Mouse (Mus musculus) liver, embryonic 14.5 days (tissue): ENCODE measurements around the gene Zmiz1. TPM values are rescaled to one million over a fixed set of nuclear protein-coding genes. Genes with fewer than 3 reads are reported as not detected.

Experiments used
- ATAC-seq: fragments of 200-750 bp; cut with Nextera tagmentation; 2 replicates; pipeline ENCODE4 v1.8.0; 2017; ENCODE audit warnings: moderate number of reproducible peaks, mild to moderate bottlenecking, moderate library complexity; ENCODE audit not compliant: insufficient read depth
- DNase-seq, 3 experiments: peaks; one replicate each; pipeline ENCODE4 v3.0.0-alpha.2; 2012 to 2013; ENCODE audit warnings: low read depth in 3 of 3, low spot score in 3 of 3
- H3K27ac ChIP-seq: fragments of 300-500 bp; sonication (generic); 2 replicates; pipeline ENCODE4 v1.5.1; 2014; ENCODE audit warnings: moderate library complexity, mild to moderate bottlenecking, control low read depth, inconsistent platforms
- H3K27me3 ChIP-seq: fragments of 300-500 bp; sonication (generic); 2 replicates; pipeline ENCODE4 v1.6.1; 2014; ENCODE audit warnings: mild to moderate bottlenecking, low read length, moderate library complexity; ENCODE audit not compliant: control insufficient read depth, insufficient read depth
- H3K36me3 ChIP-seq: fragments of 300-500 bp; sonication (generic); replicated peaks from 2 replicates; pipeline ENCODE4 v1.6.1; 2014; ENCODE audit warnings: low read depth; ENCODE audit not compliant: control insufficient read depth, insufficient read depth
- H3K4me1 ChIP-seq, 2 experiments: fragments of 200-500 bp in 1 of 2; fragments of 300-500 bp in 1 of 2; sonication (generic) in 1 of 2; replicated peaks; 2 replicates each; pipeline ENCODE4 v1.6.1; 2012 to 2014; ENCODE audit warnings: antibody characterized with exemption in 1 of 2, inconsistent platforms in 1 of 2, low read length in 1 of 2; ENCODE audit not compliant: control insufficient read depth in 2 of 2, insufficient read depth in 2 of 2
- H3K4me2 ChIP-seq: fragments of 300-500 bp; sonication (generic); 2 replicates; pipeline ENCODE4 v1.6.1; 2014; ENCODE audit warnings: low read depth, mild to moderate bottlenecking, control low read depth, moderate library complexity
- H3K4me3 ChIP-seq, 2 experiments: fragments of 200-500 bp in 1 of 2; fragments of 300-500 bp in 1 of 2; sonication (generic) in 1 of 2; 2 replicates each; pipeline ENCODE4 v1.5.1; 2012 to 2014; ENCODE audit warnings: low read depth in 2 of 2, low read length in 2 of 2, mild to moderate bottlenecking in 2 of 2, control low read depth in 1 of 2, inconsistent platforms in 1 of 2, moderate library complexity in 1 of 2; ENCODE audit not compliant: insufficient read depth in 1 of 2
- H3K9ac ChIP-seq: fragments of 300-500 bp; sonication (generic); replicated peaks from 2 replicates; pipeline ENCODE4 v1.6.1; 2014; ENCODE audit warnings: mild to moderate bottlenecking, control low read depth, moderate library complexity
- H3K9me3 ChIP-seq: fragments of 300-500 bp; sonication (generic); 2 replicates; pipeline ENCODE4 v1.6.1; 2016; ENCODE audit warnings: low read length, mixed read lengths; ENCODE audit not compliant: control insufficient read depth
- CTCF ChIP-seq: IDR thresholded peaks from 2 replicates; pipeline ENCODE4 v1.5.1; 2016; ENCODE audit warnings: antibody characterized with exemption, low read depth, control low read depth
- EP300 ChIP-seq: IDR thresholded peaks from 2 replicates; pipeline ENCODE4 v1.6.1; 2016; ENCODE audit warnings: antibody characterized with exemption, low read depth
- WGBS: fragments of 180-500 bp; shearing (Covaris S2); extraction: QIAGEN DNeasy Blood & Tissue Kit; methylation state at CpG from one replicate; pipeline ENCODE4 v1.1.7; 2014; ENCODE audit not compliant: insufficient replicate concordance; 5-methylcytosine and 5-hydroxymethylcytosine counted together
- polyA plus RNA-seq, 2 experiments: library from polyadenylated mRNA; depleted of rRNA in 1 of 2; stranded (reverse) in 1 of 2; unstranded in 1 of 2; fragments of >200 nt; fragmentation: Nextera tagmentation in 1 of 2; extraction: Ambion mirVana in 1 of 2; gene quantifications; 2 replicates each; pipeline versions ENCODE4 v1.2.1 to v1.2.3; 2012 to 2014

Gene Zmiz1
- polyA plus RNA-seq, 2 experiments = 3.4 to 4.0 TPM

- ATAC-seq = no peak
- WGBS = 50% methylated on average over 2 of the region's 2 CpGs
- DNase-seq = no peak
Observed at GRCm38 (mm10) chr14:25551731-25552130, 92.7 kb downstream of the Zmiz1 start.

DNA sequence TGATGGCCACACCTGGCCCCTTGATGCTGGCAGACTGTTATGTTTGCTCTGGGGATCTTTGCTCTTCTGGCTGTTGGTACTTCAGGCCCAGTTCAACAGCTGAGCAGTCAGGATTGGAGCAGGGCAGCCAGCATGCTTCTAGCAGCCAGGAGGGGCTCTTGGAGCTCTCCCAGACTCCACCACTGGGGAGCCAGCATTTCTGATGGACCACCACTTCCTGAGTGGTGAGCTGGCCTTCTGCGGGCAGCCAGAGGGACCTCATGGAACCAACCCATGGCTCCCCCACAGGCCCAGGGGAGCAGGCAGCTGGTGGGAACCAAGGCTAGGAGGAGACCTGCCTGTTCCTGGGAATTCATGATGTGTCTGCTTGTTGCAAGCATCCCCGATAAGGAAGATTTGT lies 94.4 kb downstream of the Zmiz1 start:
- TF ChIP-seq EP300 = no peak
- no peak for TF ChIP-seq CTCF
- H3K36me3 ChIP-seq = no peaks in the 10 kb centered on the region
- no peak overlapping the region for H3K9ac ChIP-seq
- DNase-seq (no peak), ATAC-seq (no peak)
- no peak overlapping the region for H3K4me3 ChIP-seq
- no peaks in the 10 kb centered on the region for H3K27me3 ChIP-seq
- H3K9me3 ChIP-seq = no peaks in the 10 kb centered on the region
- H3K4me1 ChIP-seq = peaks cover 0 to 3% of the 10 kb centered on the region in 2 experiments; a peak in 1 of 4 replicates
- WGBS = 63% methylated on average over 2 of the region's 2 CpGs
- no peak overlapping the region for H3K4me2 ChIP-seq
- no peak overlapping the region for H3K27ac ChIP-seq

More at GRCm38 (mm10) chr14:25551731-25552130, 92.7 kb downstream of the Zmiz1 start:
- no peak for TF ChIP-seq EP300
- TF ChIP-seq CTCF = no peak
- Histone ChIP-seq H3K9ac (no peak overlapping the region), H3K27ac (no peak overlapping the region), H3K27me3 (no peaks in the 10 kb centered on the region), H3K4me1 (peaks cover 0 to 6% of the 10 kb centered on the region in 2 experiments; a peak in 2 of 4 replicates), H3K4me3 (no peak overlapping the region), H3K9me3 (no peaks in the 10 kb centered on the region), H3K36me3 (no peaks in the 10 kb centered on the region), H3K4me2 (no peak overlapping the region)

- DNase-seq (no peak), ATAC-seq (no peak)
- Histone ChIP-seq H3K36me3 (no peaks in the 10 kb centered on the region), H3K4me2 (no peak overlapping the region), H3K9ac (no peak overlapping the region), H3K27me3 (no peaks in the 10 kb centered on the region), H3K4me3 (no peak overlapping the region), H3K9me3 (no peaks in the 10 kb centered on the region), H3K27ac (no peak overlapping the region), H3K4me1 (peaks cover 0 to 3% of the 10 kb centered on the region in 2 experiments; a peak in 1 of 4 replicates)
- 53% methylated on average over 8 of the region's 8 CpGs for WGBS
- no peak for TF ChIP-seq CTCF
- no peak for TF ChIP-seq EP300
Observed at GRCm38 (mm10) chr14:25554781-25555180, 95.8 kb downstream of the Zmiz1 start.

DNA sequence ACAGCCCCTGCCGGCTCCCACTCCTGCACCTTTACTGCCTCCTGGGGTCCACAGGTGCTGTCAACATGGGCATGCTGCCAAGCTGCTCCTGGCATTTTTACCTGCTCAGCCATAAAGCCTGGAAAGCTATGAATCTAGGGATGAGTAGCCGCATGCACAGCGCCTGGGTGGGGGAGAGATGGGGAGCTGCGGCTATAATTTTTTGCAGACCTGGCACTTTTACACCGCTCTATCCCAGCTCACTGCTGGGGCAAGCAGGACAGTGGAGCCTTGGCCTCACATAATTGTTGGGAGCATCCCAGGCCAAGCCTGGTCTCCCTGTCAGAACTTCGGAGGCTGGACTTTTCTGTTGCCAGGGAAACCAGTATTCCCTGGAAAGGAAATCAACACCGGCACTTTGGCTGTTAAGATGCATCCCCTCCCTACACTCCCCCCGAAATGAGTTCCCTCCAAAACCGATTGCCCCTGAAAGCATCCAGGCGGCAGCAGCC lies 96.4 kb downstream of the Zmiz1 start:
- H3K9ac ChIP-seq = no peak overlapping the region
- no peak for ATAC-seq
- no peaks in the 10 kb centered on the region for H3K27me3 ChIP-seq
- no peak overlapping the region for H3K27ac ChIP-seq
- DNase-seq = no peak
- 72% methylated on average over 10 of the region's 10 CpGs for WGBS
- H3K9me3 ChIP-seq = no peaks in the 10 kb centered on the region
- peaks cover 0 to 6% of the 10 kb centered on the region in 2 experiments; a peak in 1 of 4 replicates for H3K4me1 ChIP-seq
- H3K36me3 ChIP-seq = no peaks in the 10 kb centered on the region
- no peak overlapping the region for H3K4me2 ChIP-seq
- TF ChIP-seq CTCF (no peak), EP300 (no peak)
- H3K4me3 ChIP-seq = no peak overlapping the region

GRCm38 (mm10) chr14:25555848-25556247 lies 96.9 kb downstream of the Zmiz1 start:
- H3K9ac ChIP-seq = no peak overlapping the region
- TF ChIP-seq CTCF = no peak
- no peak for TF ChIP-seq EP300
- no peak overlapping the region for H3K4me2 ChIP-seq
- no peaks in the 10 kb centered on the region for H3K9me3 ChIP-seq
- H3K36me3 ChIP-seq = no peaks in the 10 kb centered on the region
- H3K4me1 ChIP-seq = peaks cover 0 to 6% of the 10 kb centered on the region in 2 experiments; a peak in 1 of 4 replicates
- no peak for DNase-seq
- 58% methylated on average over 7 of the region's 7 CpGs for WGBS
- no peak overlapping the region for H3K4me3 ChIP-seq
- no peak for ATAC-seq
- no peak overlapping the region for H3K27ac ChIP-seq
- H3K27me3 ChIP-seq = no peaks in the 10 kb centered on the region
